Mouse (Mus musculus): ENCODE measurements around the gene Gne.

The Gne gene

DNA sequence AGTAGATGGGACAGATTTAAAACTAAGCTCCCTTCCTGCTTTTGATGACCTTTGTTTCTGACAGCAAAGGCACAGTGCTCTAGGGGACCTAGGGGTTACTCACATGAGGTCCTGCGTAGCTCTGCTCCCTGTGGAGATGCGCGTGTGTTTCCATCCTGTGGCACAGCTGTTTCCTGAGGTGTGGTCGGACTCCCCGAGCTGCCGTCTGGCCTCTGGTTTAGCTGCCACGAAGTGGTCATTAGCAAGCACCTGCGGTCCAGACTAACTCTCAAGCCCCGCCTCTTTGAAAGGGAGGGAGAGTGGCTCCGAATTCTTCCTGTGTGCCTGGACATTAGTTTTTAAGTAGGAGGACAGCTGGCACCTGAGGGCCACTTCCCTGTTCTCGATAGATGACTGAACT, at the start of gene Gne:
Gene Gne (minus strand): TSS at position 233 of the 400 bp plus-strand sequence.
- DNase-seq (ENCODE audit: low spot score), result no peak

DNA sequence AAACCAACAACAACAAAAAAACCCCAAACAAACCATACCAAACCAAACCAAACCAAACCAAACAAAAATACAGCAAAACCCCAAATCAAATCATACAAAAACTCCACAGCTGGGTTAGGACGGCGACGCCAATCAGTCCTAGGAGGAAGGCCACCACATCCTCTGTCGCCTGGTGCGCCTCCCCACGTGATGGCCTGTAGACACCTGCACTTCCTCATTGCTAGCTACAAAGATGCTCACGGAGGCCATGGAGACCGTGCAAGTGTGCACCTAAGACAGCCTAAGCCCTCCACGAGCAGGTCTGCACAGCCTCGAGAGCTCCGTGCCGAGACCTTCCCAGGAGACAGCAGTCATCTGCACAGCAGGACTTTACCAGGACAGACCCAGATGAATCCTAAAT, 42.8 kb upstream of the Gne start:
- DNase-seq (ENCODE audit: low spot score), result no peak

DNA sequence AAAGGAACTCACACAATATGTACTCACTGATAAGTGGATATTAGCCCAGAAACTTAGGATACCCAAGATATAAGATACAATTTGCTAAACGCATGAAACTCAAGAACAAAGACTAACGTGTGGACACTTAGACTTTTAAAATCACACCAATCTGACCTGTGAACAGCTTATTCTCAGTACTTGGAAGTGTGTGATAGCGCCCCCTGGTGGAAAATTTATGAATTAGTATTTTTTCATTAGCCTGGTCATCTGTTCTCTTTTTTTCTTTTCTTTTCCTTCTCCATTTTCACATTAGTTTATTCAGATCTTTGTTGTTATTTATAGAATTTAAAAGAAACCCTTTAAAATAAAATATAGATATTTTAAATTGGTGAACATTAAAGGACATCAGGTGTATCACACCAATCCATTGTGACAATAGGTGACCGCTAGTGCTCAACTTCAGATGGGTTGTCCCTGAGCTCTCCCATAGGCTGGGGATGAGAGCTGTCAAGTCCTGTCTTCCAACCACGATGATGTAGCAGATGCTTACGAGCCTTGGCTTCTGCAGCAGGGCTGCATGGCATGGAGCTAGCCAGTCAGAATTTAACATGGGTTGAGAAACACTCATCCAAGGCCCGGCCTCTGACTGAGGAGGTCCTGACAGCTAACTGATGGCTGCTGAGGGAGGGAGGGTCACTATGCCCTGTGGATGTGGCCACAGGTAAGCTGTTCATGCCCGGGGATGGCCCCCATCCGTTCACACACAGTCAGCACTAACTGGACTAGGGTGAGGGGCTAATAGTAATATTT, 35.6 kb upstream of the Gne start:
- DNase-seq (ENCODE audit: low spot score), result peak; percentile 54

DNA sequence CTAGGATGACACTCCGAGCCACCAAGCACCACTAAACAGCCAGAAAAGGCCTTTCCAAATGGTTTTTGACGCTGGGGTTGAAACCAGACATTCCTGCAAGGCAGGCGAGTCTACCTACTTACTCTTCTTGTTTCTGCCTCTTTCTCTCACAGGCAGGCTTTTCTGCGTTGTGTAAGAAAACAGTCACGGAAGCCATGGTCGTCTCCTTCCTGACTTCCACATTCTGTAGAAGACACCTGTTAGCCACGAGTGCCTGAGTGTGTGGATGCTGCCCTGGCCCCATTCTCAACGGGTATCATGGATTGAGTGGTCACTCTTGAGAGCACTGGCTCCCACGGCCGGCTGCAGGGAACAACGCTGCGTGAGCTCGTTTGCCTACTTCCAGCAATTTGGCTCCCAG, 31.1 kb upstream of the Gne start:
- DNase-seq (ENCODE audit: low spot score), result no peak

DNA sequence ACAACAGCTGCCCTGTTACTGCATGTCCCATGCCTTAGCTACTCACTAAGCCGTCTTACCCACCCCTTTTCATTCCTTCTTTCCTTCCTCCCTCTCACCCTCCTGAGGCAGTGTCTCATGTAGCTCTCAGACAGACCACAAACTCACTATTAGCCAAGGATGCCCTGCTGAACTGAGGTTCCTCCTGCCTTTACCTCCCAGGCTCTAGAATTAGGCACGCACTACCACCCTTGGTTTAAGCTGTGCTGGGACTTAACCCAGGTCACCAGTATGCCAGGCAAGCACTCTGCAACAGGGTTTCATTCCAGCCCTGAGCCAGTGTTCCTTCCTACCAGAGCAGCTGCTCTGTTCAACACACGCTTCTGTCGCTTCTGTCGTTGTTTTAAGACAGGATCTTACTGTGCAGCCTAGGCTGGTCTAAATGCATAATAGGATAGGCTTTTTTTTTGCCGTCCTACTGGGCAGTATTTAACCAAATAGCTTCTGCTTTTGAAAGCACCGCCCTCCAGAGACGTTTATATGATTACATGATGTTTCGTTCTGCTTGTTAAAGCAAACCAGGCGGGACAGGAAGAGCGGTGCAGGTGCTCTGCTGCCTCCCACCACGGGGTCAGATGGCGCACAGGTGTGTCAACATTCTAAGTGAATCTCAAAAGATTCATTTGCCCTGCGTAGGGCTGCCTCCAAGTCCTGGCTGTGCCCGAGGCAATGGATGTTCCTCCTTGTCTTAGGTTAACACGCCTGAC, 29.6 kb upstream of the Gne start:
- no peak for DNase-seq (ENCODE audit: low spot score)

DNA sequence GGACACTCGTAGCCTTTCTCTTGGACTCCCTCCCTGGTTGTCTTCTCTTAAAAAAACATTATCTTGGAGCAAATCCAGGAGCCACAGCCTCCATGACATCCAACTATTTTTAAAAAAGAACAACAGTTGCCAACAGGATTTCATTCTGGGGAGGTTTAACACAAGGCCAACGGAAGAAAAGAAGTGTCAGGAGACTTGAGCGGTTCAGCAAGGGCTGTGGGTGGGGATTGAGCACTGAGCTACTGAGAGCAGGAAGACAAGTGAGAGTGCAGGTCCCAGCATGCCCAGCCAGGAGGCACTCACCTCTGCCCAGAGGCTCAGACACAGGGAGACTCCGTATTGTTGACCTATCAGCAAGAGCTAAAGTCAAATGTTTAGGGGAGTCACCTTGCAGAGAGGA, 28.8 kb upstream of the Gne start:
- DNase-seq (ENCODE audit: low spot score), result no peak

DNA sequence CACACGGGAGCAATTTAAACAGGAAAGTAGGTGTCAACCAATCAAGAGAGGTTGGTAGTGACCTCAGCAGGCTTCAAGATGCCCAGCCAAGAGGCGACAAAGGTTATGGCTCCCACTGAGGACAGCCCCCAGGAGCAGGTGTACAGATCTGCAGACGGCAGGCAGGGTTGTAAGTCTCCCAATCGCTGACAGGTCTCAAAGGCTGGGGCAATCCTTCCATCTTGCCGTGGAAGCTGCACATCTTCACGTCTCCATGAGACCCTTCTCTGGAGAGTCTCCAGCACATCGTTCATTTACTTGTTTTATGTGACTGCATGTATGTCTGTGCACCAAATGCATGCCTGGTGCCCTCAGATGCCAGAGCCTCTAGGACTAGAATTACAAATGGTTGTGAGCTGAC, 26.8 kb upstream of the Gne start:
- DNase-seq (ENCODE audit: low spot score), result no peak

DNA sequence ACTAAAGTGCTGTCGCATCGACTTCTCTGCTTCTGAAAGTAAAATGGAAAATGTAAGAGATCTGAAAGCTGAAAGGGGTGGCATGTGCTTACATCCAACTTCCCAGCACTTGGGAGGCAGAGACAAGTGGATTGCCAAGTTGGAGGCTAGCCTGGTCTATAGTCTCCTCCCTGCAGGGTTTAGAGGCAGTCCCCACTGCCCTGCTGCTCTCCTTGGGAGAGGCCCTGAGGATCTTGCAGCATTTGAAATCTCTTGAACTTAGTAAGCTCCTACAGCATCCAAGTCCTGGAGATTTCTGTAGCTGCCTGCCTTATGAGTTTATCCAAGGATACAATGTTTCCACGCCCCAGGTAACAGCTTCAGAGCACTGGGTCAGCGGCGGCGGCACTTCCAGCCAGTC, 24.3 kb upstream of the Gne start:
- no peak for DNase-seq (ENCODE audit: low spot score)

DNA sequence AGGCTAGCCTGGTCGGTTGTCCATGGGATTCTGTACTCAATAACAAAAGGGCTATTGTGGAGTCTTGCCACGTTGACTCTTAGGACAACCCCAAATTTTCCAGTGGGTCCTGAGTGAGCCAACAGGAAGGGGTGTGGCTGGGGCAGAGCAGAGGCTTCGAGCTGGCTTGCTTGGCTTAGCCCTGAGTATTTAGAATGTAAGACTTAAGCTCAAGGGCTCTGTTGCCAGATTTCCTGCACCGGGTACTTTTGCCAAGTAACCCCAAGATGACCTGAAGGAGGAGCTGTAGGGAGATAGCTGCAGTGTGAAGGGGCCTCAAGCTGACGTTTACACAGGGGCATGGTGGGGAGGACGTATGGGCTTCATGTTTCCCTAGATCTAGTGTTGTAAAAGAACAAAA, 23.4 kb upstream of the Gne start:
- DNase-seq (ENCODE audit: low spot score), result no peak

DNA sequence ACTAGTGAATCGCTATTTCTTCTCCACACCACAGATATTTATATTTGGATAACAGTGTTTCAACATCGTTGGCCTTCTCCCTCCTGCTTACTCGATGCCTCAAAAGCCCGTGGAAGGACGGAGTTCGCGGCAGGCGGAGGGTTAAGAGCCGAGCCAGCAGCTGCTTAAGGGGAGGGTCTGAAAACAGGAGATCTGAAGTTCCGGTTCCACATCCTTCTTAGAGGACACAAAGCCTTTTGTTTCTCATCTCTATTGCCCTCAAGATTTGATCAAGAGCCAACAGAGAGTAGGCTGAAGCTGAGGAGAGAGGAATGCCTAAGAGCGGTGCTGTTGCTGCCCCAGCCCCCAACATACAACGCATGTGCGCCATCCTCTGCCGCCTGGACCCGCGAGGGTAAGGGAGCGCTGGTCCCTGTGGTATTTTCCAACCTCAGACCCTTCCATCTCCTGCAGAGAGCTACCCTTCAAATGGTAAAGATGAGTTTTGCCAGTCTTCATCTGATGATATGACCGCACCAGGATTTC, 22.4 kb upstream of the Gne start:
- DNase-seq (ENCODE audit: low spot score), result no peak

DNA sequence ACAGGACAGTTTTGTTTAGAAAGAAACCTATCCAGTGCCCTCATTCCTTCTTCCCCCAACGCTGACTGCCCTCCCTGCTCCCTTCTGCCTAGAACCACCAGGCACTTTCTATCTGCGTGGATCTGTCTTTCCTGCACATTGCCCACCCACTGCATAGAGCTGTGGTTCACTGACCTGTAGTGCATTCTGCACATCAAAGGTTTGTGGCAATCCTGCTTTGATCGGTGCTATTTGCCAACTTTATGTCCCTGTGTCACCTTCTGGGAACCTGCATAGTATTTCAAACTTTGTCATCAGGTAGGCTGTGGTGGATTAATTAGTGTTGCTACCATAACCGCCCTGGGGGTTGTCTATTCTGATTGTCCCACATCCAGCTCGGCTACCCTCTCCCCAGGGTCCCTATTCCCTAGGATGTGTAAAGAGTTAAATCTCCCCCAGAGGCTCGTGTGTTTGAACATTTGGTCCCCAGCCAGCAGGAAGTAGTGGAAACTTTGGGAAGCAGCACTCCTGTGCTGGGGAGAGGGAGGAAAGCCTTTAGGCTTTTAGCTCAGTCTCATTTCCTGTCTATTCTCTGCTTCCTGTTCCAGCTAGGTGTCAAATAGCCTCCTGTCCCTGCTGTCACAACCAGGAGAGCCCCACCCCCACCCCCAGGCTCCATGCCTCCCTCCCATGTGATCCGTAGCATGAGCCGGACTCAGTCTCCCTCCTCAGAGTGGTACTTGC, 20.4 kb upstream of the Gne start:
- DNase-seq (ENCODE audit: low spot score), result no peak

DNA sequence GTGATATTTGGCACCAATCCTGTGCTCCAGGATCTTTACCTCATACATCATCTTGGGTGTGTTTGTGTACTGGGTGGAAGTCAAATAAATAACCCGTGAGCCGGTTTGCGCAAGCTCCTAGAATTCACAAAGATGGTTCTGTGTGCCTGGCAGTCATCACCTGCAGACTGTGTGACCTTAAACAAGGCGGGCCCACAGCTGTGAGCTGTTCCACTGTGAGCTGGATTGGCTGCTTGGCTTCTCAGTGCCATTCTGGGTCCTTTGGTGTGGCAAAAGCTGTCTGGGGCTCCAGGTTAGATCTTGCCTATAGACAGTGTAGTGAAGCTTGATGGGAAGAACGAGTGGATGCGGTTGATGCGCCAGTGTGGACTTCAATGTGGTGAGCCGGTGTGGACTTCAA, 19.6 kb upstream of the Gne start:
- DNase-seq (ENCODE audit: low spot score), result no peak

DNA sequence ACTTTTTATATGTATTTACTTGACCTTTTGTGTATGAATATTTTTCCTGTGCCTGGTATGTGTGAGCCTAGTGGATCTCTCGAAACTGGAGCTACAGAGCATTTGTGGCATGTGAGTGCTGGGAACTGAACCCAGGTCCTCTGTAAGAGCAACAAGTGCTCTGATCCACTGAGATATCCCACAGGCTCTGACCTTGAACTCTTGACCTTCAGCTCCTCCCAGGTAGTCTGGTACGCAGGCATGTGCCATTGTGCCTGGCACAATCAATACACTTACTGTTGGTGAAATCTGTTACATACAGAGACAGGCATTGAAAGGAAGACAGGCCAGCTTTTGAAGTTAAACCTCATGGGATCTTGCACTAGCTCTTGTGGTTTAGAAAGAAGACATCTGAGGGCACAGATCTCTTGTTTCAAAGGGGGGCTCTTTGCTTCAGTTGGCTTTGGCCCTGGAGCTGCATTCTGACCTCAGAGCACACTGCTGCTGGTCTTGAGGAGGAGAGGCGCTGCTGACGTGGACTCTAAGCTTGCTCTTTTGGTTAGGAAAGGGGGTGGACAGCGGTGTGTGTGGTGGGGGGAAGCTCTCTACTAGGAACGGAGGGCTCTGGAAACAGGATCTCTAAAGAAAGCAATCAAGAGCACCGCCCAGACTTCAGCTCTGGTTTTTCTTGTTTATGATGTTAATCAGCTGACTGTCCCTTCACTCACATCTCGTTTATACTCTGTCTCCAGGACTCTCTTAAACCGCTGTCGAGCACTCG, 13.8 kb upstream of the Gne start:
- DNase-seq (ENCODE audit: low spot score), result no peak

DNA sequence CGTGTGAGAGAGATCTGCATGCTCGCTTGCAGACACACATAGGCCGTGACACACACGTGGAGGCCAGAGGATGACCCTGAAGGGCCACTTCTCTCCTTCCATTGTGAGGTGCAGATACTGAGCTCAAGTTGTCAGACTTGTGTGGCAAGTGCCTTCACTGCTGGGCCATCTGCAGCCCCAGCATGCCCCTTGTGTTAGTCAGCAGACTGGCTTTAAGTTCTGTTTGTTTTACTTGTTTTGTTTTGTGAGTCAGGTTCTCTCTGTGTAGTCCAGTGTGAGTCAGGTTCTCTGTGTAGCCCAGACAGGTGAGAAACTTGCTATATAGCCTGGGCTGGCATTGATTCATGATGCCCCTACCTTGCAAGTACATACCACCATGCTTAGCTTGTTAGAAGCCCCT, 10.5 kb upstream of the Gne start:
- DNase-seq (ENCODE audit: low spot score), result no peak

DNA sequence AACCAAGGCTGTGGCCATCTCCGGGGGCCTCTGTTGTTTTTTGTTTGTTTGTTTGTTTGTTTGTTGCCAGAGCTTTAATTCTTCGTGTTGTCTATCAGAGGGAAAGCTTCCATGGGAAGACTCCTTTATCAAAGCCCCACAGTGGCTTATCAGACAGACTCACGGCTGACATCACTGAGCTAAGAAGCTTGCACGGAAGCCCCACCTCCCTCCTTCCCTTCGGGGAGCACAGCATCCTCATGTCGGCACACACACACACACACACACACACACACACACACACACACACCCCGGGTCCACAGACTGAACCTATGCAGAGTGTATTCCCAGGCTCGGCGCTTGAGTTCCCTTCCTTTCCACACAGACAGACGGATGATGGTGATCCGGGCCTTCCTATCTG, 8.4 kb upstream of the Gne start:
- no peak for DNase-seq (ENCODE audit: low spot score)

DNA sequence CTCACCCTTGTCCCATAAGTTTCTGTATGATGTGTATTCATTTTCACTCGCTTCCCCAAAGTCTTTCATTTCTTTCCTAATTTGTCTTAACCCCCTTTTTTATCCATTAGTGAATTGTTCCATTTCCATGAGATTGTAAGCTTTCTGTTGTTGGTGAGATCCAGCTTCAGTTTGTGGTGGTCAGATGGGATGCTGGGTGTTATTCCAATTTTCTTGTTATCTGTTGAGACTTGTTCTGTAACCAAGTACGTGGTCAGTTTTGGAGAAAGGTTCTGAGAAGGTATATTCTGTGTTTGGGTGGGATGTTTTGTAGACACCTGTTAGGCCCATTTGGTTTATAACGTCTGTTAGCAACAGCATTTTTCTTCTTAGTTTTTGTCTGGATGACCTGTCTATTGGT, 1.6 kb upstream of the Gne start:
- DNase-seq (ENCODE audit: low spot score), result no peak

DNA sequence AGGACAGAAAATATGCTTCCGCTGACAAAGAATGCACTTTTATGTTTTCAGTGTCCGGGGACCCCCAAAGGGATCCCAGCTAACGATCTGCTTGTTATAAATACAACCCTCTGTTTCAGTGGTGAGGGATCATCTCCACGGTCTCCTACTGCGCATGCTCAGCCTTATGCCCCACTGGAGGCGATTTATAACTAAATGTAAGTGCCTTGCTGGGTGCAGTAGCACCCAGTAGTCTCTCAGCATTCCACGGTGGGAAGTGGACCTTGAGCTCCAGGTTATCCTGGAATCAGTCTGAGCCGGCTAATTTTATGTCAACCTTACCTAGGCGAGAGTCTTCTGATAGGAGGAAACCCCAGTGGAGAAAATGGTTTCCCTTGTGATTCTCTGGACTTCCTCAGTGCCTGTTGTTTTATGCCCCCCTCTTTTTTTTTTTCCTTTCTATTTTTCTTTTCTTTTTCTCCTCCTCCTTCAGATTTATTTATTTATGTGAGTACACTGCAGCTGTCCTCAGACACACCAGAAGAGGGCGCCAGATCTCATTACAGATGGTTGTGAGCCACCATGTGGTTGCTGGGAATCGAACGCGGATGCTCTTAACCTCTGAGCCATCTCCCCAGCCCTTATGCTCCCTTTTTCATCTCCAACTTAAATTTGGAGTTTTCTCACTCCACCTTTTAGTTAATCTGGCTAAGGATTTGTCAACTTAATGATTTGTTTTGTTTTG, 787 bp upstream of the Gne start:
- DNase-seq (ENCODE audit: low spot score), result no peak

DNA sequence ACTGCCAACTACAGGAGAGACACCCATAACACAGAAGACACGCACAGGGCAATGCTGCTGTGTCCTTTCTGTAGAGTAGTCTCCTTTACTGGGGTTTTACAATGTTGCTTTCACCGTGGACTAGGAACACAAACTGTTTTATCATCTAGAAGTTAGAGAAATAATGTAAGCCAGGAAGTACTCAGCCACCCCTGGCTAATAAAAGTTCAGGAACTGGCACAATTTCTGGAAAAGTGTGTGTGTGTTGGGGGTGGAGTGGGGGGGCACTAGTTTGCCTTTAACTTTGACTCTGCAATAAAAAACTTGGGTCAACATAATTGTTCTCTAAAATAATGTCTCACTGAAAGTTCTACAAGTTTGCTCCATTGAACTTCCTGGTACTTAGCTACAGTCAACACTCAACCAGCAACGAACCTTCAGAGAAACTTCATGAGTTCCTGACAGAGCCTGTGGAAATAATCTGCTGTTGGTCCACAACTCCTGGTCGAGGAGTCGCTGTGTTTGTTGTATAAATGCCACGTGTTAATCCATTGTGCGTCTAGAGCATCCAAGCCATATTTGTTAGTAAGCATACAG, 5.5 kb downstream of the Gne start:
- DNase-seq (ENCODE audit: low spot score), result no peak

DNA sequence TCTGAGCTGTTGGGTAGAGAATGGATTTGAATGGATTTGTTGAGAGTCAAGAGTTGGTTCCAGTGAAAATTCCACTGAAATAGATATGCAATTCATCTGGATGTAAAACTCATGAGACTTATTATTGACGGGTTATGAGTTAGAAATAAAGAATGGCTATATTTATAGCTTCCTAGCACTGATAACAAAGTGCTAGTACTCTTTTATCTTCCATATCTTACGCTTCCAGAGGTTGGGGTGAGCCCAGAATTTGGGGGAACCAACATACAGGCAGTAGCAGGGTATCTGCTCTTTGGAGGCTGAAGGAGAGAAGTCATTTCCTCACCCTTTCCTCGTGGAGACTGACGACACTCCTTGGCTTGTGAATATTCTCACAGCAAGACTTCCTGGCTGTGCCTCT, 9.6 kb downstream of the Gne start:
- DNase-seq (ENCODE audit: low spot score), result no peak

DNA sequence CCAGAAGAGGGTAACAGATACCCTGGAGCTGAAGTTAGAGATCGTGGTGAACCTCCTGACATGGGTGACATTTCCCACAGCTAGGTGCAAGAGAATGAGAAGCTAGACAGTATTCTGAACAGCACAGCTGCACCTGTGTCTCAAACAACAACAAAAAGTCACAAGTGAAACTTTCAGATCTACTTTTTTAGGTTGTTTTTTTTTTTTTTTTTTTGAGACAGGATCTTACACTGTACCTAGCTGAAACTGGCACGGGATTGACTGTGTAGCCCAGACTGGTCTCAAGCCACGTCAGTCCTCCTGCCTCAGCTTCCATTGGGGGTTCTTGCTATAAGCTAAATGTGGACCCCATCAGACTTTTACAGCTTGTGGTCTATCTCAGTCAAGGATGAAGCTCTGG, 10.2 kb downstream of the Gne start:
- DNase-seq (ENCODE audit: low spot score), result no peak

DNA sequence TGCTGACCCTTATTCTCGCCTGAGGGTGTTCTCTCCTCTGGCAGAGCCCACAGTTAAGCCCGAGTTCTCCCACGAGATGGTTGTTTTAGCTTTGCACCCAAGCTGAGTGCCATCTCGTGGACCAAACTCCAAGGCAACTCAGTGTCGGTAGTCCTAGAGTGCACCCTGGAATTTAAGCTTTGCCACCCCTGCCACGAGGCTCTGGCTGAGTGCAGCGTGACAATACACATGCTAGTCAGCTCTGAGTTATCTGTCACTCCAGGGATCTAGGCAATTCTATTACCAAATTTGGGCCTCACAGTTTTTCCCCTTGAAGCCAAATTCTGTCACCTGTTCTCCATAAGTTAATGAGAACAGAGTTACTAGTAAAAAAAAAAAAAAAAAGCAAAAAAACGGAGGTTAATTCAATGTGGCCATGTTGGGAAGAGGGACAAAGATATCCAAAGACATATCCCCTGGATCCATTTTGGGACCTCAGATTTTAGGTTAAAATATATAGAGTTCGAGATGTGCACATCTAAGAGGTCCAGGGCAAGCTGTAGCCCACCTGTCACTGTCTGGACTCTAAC, 11.0 kb downstream of the Gne start:
- DNase-seq (ENCODE audit: low spot score), result no peak

Measured in MN1 (cell line).